In the genomic region with DNA sequence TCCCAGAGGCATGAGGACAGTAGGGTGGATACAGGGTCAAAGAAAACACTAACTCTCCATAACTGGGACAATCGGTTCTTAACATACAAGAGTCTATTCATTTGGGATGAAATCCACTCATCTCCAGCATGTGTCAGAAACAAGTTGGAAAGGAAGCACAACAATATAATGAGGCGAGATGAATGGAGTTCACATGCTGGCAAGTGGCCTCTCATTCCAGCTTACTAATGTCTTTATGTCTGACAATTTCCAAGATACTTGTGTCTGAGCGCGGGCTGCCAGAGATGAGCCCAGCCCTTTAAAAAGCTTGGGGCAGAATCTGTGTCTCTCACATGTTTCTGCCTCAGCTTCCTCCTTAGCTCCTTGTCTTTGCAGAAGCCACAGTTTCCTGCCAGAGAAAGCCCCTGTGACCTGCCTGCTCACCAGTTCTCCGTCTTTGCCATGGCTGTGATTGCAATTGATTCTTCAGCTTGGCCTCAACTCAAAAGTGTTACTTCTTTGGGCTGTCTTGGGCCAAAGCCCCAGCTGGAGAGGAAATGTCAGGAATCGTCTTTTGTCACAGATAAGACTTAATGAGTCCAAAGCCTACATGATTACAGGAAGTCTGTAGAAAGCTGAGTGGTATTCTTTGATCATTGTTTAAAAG, we compare ENCODE assay signal across 11 mouse cellular contexts.
DNase-seq lines count a peak whose midpoint lies in the region; ATAC-seq and TF ChIP-seq lines count a peak whose summit lies in the region.
"Had no signal": no experiment of that assay in that cellular context is flagged by ENCODE, and none has a peak within 500 bp of the region (broad histone marks: within the 10 kb centered on the region; RNA-seq: fewer than 3 reads in every experiment).

No protein-coding gene starts in this region.

- peaks cover 7% of the 10 kb centered on the region for H3K4me1 ChIP-seq in forebrain, embryonic 13.5 days
- peaks cover 2% of the 10 kb centered on the region; the same call in 1 of the 2 replicates for H3K4me1 ChIP-seq in forebrain, embryonic 11.5 days (replicated peaks; ENCODE audit: control insufficient read depth, insufficient read depth, low read length)
- 0 out of 2 replicates have a peak, but pooled peaks cover 3% of the 10 kb centered on the region for H3K4me1 ChIP-seq in lung, embryonic 14.5 days (ENCODE audit: insufficient read depth)
- H3K4me1 ChIP-seq: hindbrain, embryonic 15.5 days had no signal

- 44% methylated on average over 6 of the region's 6 CpGs for WGBS in forebrain, embryonic 13.5 days
- 63% methylated on average over 6 of the region's 6 CpGs for WGBS in forebrain, embryonic 11.5 days
- 24% methylated on average over 6 of the region's 6 CpGs for WGBS in lung, embryonic 14.5 days

- H3K27ac ChIP-seq in forebrain, embryonic 13.5 days = no peak overlapping the region
- H3K27ac ChIP-seq in forebrain, embryonic 11.5 days (ENCODE audit: low read depth, low read length) = no peak overlapping the region
- peak overlapping the region; percentile 19; the same call in 1 of the 2 replicates for H3K27ac ChIP-seq in lung, embryonic 14.5 days (ENCODE audit: low read depth)
- H3K27ac ChIP-seq: hindbrain, embryonic 15.5 days; liver, embryonic 14.5 days had no signal

- H3K4me3 ChIP-seq in forebrain, embryonic 13.5 days = no peak overlapping the region
- no peak overlapping the region for H3K4me3 ChIP-seq in forebrain, embryonic 11.5 days (ENCODE audit: low read depth, low read length)
- no peak overlapping the region for H3K4me3 ChIP-seq in lung, embryonic 14.5 days (ENCODE audit: low read depth, low read length)
- H3K4me3 ChIP-seq: hindbrain, embryonic 15.5 days had no signal

- H3K9ac ChIP-seq in forebrain, embryonic 13.5 days = no peak overlapping the region
- H3K9ac ChIP-seq in forebrain, embryonic 11.5 days (ENCODE audit: low read length) = no peak overlapping the region
- no peak overlapping the region for H3K9ac ChIP-seq in lung, embryonic 14.5 days
- H3K9ac ChIP-seq: hindbrain, embryonic 15.5 days; liver, embryonic 14.5 days had no signal

- no peaks in the 10 kb centered on the region for H3K36me3 ChIP-seq in forebrain, embryonic 13.5 days (ENCODE audit: poor library complexity, severe bottlenecking)
- H3K36me3 ChIP-seq in forebrain, embryonic 11.5 days (ENCODE audit: control insufficient read depth, insufficient read depth, low read length) = no peaks in the 10 kb centered on the region
- no peaks in the 10 kb centered on the region for H3K36me3 ChIP-seq in lung, embryonic 14.5 days (ENCODE audit: insufficient read depth)
- H3K36me3 ChIP-seq: hindbrain, embryonic 15.5 days had no signal

- H3K4me2 ChIP-seq in forebrain, embryonic 13.5 days = no peak overlapping the region
- H3K4me2 ChIP-seq in forebrain, embryonic 11.5 days (ENCODE audit: low read depth, low read length, severe bottlenecking) = no peak overlapping the region
- no peak overlapping the region for H3K4me2 ChIP-seq in lung, embryonic 14.5 days
- H3K4me2 ChIP-seq: hindbrain, embryonic 15.5 days had no signal

- ATAC-seq in forebrain, embryonic 13.5 days = 0 out of 2 replicates have a peak, but pooled peaks have one; percentile 8
- no peak for ATAC-seq in forebrain, embryonic 11.5 days (replicated peaks; ENCODE audit: low FRiP score)
- peak; percentile 94 for ATAC-seq in lung, embryonic 14.5 days (ENCODE audit: insufficient read depth)
- ATAC-seq in megakaryocyte-erythroid progenitor cell, adult 5-6 weeks (replicated peaks; ENCODE audit: low FRiP score, low TSS enrichment, poor library complexity, severe bottlenecking) = no peak

- H3K27me3 ChIP-seq in forebrain, embryonic 13.5 days = no peaks in the 10 kb centered on the region
- H3K27me3 ChIP-seq in forebrain, embryonic 11.5 days (ENCODE audit: control insufficient read depth, insufficient read depth, low read length) = no peaks in the 10 kb centered on the region
- no peaks in the 10 kb centered on the region for H3K27me3 ChIP-seq in lung, embryonic 14.5 days (ENCODE audit: insufficient read depth, low read length)
- H3K27me3 ChIP-seq: hindbrain, embryonic 15.5 days had no signal

- TF ChIP-seq CTCF in lung, embryonic 14.5 days (IDR thresholded peaks at IDR 0.05; ENCODE audit: low read depth) = no peak

- H3K9me3 ChIP-seq in forebrain, embryonic 13.5 days (replicated peaks) = no peaks in the 10 kb centered on the region
- H3K9me3 ChIP-seq in forebrain, embryonic 11.5 days (ENCODE audit: control insufficient read depth, low read length) = no peaks in the 10 kb centered on the region
- no peaks in the 10 kb centered on the region for H3K9me3 ChIP-seq in lung, embryonic 14.5 days (ENCODE audit: low read depth, low read length)
- H3K9me3 ChIP-seq: hindbrain, embryonic 15.5 days had no signal

- DNase-seq in forebrain, embryonic 11.5 days (ENCODE audit: low spot score) = no peak
- DNase-seq in c-Kit-positive CD71-negative TER-119-negative erythroid progenitor cells, embryonic 14.5 days (ENCODE audit: low read depth) = peak; percentile 3
- peak; percentile 44 for DNase-seq in heart, postnatal 4 days
- DNase-seq in lung, embryonic 14.5 days = peak; percentile 94
- DNase-seq in adrenal gland, postnatal 4 days (ENCODE audit: low spot score in 2 of 2) = no peak
- DNase-seq in frontal cortex, adult 2 months (ENCODE audit: extremely low spot score in 1 of 2, low spot score in 1 of 2) = no peak
- DNase-seq: thymus, postnatal 14 days had no signal

Comparison
In these comparisons a context has a peak if more than half of its experiments do, and no peak if none do; other contexts are left out.
1. ATAC-seq: peak in forebrain, embryonic 13.5 days (single experiment) and lung, embryonic 14.5 days (single experiment); none in forebrain, embryonic 11.5 days (single experiment) and megakaryocyte-erythroid progenitor cell, adult 5-6 weeks (single experiment).
2. DNase-seq: peak in c-Kit-positive CD71-negative TER-119-negative erythroid progenitor cells, embryonic 14.5 days (single experiment), heart, postnatal 4 days (single experiment) and lung, embryonic 14.5 days (single experiment); none in forebrain, embryonic 11.5 days (single experiment), adrenal gland, postnatal 4 days (0 of 2) and frontal cortex, adult 2 months (0 of 2).